Mouse (Mus musculus) frontal cortex, adult (tissue): Measurements from ENCODE around the gene Eif3k.

Experiments
- ATAC-seq: cut with Nextera tagmentation; 2 replicates; pipeline ENCODE4 v1.9.2; 2017; ENCODE audit warnings: mild to moderate bottlenecking, moderate library complexity, mixed read lengths; ENCODE audit not compliant: low TSS enrichment

The Eif3k gene

DNA sequence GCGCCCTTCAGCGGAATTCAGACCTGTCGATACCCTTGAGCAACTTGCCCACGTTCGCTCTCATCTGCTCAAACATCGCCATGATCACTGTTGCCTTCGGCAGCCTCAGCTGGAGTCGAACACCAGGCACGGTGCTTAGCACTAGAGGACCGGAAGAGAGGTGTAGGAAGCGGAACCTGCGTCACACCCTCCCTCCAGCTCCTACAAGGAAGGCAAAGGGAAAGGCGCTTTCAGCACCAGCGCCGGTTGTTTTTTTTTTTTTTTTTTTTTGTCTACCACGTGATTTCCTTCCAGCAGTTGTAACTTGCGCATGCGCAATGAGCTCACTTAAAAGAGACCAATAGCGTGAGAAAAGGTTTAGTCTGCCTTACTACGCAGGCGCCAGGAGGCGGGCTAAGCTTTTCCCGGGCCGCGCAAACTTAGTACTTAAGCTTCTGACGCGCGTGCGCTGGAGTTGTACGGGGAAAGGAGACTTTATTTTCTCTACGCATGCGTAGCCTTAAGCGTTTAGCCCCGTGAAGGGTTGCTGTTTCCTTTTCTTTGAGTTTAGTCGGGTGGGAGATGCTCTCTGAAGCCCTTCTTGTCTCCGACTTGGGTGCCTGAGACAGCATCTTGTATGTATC, at the start of gene Eif3k, which contains the start of gene Map4k1:
TSS of gene Eif3k (minus strand) at position 214 of the 623 bp plus-strand sequence.
TSS of gene Map4k1 (plus strand) at position 400 of the 623 bp plus-strand sequence.
- ATAC-seq: peak; percentile 98

DNA sequence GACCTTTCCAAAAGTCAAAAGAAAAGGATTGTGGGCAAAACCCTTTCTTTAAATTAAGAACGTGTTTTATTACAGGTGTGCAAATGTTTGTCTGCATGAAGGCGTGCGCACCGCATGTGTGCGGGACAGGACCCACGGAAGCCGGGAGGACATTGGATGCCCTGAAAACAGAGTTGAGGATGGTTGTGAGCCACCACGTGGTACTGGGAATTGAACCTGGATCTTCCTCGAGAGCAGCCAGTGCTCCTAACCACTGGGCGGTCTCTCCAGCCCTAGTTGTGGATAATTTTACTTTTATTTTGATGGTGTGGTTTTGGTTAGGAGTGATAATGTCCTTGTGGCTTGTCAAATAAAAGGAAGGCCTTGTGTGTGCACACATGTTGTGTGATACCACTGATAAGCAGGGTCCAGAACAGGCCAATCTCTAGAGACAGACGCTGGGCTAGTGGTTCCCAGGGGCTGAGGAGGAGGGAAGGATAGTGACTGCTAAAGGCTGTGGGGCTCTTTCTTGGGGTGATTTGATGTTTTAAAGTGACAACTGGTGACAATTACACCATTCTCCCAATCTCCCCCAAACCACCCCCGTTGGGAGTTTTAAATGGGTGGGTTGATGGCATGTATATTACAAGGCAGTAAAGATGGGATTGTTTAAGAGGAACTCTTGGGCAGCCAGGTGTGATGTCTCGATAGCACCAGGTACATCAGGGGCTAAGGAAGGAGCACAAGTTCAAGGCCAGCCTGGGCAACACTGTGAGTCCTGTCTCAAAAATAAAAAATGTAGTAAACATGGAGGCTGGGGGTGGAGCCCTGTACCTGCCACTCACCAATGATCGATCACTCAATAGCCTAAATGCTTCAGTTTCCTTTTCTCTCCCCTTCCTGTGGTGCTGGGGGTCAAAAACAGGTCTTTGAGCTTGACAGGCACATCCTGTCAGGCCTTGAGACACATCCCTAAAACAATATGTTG, 48.3 kb upstream of the Eif3k start:
- ATAC-seq: no peak

DNA sequence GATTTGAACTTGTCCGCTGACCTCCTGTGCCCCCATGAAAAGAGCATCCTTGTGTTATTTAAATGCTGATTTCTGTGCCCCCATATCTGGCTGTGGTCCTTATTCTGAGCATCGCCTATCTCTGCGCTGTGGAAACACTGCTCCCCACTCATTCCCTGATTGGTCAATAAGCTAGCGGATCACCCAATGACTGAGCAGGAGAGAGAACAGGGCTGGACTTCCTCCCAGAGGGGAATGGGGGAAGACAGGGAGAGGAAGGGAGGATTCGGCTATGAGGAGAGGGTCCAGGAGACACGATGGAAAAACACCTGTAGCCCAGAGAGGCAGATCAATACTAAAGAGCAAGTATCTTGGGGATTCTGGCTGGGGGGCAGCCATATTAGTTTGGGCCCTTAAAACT, 47.1 kb upstream of the Eif3k start:
- no peak for ATAC-seq

DNA sequence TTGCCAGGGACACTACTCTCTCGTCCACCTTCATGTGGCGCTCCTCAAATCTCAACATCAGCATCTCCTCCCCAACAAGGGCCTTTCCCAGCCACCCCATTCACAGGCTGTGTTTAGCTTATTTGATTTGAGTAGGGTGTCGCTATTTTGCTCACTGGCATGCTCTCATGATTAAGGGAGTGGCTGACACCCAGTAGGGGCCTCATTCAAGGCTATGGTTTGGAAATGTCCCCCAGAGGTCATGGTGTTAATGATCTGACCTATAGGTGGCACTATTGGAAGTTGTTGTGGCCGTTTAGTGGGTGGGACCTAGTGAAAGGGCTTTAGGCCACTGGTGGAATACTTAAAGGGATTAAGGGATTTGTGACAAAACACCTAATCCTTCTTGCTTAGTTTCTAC, 45.1 kb upstream of the Eif3k start:
- no peak for ATAC-seq

DNA sequence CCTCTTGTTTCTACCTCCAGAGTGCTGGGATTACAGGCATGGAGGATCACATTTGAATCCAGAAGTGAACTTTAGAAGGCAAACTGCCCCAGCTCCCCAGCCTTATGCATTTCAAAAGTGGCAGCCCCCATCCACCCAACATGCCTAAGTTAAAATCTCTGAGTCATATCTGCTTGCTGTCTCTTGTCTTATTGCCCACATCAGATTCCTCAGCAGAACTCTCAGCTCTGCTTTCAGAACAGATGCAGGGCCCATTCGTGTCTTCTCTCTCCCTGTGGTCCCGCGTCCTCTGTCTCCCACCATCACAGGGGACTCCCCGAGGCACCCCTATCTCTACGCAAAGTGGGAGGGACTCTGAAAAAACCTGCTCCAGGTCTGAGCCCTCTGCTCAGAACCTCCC, 44.5 kb upstream of the Eif3k start:
- peak; percentile 73; the same call in 1 of the 2 replicates for ATAC-seq

DNA sequence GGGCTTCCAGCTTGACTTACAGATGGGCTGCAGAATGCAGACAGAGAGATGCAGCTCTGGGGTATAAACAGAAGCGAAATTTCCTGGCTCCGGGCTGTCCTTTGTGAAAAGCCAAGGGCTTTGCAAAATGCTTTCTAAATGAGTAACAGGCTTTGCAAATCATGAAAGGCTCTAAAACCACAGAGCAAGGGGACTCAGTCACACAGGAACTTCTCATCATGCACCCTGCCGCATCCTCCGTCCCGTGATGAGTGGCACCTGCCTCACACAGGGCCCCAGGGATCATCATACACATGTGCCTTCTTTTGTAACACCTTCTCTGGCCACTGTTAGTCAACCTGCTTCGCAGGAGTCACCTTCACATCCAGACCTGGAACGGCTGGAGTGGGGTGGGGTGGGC, 43.9 kb upstream of the Eif3k start:
- ATAC-seq: no peak

DNA sequence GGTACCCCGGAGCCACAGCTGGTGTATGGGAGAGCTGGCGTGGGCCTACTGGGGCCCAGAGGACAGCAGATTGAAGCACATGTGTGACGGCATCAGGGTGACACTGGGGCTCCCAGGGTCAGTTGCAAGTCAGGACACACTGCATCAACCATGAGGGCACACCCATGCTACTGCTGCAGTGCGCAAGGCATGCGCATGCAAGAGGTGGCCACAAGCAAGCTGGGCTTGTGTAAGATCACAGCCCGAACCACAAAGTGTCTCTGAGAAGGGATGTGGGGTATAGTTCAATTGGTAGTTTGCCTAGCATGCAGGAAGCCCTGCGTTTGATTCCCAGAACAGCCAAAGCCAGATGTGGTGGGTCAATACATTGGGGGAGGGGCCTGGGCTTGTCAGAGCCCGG, 41.9 kb upstream of the Eif3k start:
- no peak for ATAC-seq

DNA sequence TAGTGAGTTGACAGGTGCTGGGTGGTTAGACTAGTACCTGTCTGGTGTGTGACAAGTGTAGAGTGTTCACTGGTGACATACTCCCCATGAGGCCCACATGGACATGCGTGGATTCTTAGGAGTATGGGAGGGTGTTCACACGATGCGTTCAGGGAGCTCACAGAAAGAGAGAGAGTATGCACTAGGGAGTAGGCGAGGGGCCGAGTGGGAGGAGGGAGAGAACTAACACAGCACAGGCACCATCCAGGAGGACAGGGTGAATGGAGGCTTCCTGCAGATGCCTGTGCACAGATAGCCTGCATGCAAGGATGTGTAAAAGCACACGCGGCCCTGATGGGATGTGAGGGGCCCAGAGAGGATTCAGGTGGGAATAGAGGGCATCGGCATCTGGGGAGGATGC, 40.8 kb upstream of the Eif3k start:
- ATAC-seq: peak; percentile 91

DNA sequence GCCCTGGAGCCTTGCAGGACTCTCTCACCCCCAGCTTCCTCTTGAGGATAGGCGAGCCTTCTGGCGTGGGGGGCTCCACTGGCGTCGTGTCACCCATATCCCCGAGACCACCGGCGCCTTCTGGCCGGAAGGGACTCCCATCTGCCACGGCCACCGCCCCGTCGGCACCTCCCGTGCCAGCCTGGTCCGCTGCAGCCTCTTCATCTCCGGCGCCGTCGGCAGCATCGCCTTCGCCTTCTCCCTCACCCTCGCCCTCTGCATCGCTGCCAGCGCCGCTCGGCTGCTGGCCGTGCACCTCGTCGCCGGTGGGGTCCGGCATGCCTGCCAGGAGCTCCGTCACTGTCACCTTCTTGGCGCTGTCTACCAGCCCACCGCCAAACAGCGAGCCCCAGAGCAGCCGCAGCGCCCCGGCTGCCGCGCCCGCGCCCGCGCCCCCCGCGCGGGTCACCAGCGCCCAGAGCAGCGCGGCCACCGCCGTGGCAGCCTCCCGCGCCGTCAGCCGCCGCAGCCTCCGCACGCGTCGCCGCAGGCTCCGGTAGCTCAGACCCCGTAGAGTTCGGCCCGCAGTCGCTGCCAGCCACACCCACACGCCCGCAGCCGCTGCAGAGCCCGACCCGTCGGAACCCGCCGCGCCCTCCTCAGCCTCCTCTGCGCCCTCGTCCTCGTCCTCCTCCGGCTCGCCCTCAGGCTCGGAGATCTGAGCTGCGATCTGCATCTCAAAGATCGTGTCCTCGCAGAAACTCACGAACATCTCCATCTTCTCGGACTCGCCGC, 38.0 kb upstream of the Eif3k start:
- no peak for ATAC-seq

DNA sequence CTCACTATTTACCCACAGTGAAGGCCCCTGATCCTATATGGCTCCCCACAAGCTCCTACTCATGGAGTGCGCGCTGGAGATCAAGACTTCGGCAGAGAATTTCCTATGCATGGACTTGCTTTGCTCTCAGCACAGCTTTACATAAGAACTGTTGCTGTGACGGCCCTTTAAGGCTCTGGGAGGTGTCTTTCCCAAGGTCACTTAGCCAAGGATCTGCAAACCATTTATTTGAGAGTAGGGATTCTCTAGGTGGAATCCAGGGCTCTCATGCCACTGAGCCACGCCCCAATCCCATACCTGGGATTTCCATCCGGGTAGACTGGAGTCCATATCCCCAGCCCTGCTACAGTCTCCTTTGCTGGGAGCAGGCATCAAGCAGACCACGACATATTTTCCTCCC, 35.6 kb upstream of the Eif3k start:
- no peak for ATAC-seq

DNA sequence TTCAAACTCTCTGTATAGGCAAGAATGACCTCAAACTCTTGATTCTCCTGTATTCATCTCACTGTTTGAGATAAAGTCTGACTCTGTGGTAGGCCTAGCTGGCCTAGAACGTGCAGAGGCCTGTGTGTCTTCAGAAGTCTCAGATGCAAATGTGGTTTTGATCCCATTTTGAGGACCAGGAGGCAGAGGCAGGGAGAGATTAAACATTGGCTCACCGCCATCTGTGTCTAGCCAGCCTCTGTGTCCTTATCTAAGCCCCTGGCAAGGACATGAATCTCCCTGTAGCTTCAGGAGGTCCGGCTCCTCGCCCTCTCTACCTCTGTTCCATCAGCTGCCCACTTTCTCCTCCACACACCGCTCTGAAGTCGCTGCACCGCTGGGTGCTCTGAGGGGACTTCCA, 34.8 kb upstream of the Eif3k start:
- ATAC-seq: no peak

DNA sequence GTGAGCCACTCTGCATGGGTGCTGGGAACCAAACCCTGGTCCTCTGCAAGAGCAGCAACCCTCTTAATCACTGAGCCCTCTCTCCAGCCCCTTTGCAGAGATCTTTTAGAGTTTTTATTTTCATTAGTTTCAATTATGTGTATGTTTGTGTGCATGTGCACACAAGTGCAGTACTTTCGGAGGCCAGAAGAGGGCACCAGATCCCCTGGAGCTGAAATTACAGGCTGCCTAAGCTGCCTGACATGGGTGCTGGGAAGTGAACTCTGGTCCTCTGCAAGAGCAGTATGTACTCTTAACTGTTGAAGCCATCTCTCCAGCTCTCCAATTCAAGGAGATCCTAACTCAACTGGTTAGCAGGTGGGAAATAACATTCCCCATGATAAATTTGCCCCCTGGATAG, 33.3 kb upstream of the Eif3k start:
- ATAC-seq: no peak

DNA sequence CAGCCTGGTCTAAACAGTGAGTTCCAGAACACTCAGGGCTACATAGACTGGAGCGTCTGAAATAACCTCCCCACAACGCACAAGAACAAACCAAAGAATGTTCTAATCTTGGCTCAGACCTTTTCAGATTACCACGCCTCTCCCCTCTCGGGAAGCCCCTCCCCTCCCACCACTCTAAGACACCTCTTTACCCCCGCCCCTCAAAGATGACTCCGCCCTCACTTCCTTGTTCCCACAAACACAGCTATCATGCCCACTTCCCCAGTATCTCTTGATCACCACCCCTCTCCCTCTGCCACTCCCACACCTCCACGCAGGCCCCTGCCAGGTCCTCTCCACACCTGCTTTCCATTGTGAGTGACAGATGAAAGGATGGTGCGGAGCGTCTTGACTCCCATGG, 27.1 kb upstream of the Eif3k start:
- ATAC-seq: no peak

DNA sequence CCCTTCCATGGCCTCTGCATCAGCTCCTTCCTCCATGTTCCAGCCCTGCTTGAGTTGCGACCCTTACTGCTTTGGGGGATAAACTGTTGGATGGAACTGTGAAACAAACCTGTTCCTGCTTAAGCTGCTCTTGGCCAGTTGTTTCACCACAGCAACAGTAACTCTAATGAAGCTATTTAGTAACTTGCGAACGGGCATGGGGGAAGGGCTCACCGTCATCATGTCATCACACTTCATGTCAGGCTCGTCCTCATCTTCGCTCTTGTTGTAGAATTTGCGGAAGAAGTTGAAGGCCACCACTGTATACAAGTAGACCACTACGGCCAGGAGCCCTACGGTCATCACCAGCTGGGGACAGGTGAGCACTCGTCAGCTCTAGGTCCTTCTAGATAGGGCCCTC, 26.5 kb upstream of the Eif3k start:
- no peak for ATAC-seq

DNA sequence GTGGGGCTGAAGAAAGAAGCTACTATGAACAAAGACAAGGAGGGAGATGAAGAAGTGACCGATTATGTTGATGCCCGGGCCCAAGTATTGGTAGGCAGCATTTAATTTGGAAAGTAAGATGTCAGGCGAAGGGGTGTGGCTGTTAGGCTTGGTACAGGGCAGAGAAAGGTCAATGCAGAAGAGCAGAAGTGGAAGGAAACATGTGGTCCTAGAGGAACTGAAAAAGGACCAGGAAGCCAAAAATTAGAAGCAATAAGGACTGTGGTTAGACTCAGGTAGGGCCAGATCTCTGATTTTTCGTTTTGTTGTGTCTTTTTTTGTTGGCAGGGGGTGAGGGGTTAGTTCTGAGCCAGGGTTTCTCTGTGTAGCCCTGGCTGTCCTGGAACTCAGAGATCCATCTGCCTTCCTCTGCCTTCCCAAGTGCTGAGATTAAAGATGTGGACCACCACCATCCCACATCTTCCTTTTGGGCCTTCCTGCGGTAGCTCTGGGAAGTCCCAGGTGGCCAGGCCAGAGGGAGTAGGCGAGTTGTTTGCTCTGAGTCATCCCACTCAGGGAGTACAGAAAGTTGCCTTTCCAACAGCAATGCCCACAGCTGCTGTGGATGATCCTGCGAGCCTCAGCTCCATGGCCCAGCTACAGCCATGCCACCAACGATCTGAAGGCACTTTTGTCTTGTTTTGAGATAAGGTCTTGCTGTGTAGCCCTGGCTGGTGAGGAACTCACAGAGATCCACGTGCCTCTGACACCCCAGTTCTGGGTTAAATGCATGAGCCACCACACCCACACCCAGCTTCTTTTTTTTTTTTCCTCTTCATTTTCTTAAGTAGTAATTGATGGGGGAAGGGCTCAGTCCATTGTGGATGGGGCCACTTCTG, 25.8 kb upstream of the Eif3k start:
- no peak; the same call in 1 of the 2 replicates for ATAC-seq

DNA sequence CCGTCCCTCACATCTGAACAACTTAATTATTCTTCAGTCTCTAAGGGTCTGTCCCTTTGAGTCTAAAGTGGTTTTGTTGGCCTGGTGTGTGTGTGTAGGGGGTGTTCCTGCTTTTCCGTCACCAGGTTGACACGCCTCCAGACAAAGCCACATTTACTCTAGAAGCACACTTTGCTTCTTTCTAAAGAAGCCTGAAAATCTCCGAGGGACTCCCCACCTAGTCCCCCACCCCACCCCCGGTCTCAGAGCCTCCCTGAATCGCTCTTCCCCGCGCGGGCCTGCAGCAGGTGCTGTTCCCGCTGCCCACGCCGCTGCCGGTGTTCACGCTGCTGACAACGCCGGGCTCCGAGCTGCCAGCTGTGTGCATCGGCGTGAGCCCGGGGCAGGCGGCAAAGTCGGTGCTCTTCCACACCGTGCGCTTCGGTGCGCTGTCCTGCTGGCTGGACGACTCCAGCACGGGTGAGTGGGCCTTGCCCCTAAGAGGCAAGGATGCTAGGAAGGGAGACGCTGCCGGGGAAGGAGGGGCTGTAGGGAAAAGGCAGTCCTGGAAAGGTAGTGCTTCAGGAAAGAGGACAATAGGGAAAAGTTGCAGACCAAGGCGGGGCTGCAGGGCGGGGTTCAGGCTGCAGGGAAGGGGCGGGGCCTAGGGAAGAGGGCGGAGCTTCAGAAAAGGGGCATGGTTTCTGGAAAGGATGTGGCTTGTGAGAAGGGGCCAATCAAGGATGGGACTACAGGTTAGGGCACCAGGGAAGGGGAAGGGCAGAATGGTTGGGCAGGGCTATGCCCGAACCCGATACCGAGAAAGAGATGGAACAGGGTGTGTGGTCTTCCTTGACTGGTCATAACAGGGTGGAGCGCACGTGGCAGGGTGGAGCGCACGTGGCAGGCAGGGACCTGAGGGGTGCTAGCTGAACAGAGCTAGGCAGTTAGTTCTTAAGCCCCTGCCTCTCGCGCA, 19.3 kb upstream of the Eif3k start:
- ATAC-seq: no peak

DNA sequence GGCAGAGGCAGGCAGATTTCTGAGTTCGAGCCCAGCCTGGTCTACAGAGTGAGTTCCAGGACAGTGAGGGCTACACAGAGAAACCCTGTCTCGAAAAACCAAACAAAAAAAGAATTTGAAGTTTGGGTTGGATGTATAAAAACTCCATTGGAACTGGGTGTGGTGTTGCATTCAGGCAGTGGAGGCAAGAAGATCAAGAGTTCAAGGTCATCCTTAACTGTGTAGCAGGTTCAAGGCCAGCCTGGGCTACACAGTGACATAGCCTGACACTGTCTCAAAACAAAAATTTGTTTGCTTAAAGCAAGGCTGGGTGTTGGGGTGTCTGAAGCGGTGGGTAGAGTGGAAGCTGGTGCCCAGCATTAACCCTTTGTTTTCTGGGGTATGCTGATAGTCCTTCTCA, 11.7 kb upstream of the Eif3k start:
- ATAC-seq: no peak

DNA sequence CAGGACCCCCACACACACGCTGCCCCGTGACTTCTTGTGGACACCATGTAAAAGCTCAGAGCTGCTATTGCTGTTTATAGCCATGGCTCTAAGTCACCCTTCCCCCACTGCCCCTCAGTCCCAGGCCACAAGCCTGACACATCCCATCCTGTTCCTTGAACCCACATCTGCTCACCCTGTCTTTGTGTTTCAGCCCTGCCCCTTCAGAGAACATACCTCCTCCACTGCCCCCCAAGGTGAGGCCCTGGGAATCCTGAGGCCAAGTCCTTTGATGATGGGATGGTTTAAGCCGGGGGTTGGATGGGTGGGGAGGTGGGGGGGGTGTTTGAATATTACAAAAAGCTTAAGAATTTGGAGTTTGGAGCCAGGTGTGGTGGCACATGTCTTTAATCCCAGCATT, 11.3 kb upstream of the Eif3k start:
- no peak for ATAC-seq

DNA sequence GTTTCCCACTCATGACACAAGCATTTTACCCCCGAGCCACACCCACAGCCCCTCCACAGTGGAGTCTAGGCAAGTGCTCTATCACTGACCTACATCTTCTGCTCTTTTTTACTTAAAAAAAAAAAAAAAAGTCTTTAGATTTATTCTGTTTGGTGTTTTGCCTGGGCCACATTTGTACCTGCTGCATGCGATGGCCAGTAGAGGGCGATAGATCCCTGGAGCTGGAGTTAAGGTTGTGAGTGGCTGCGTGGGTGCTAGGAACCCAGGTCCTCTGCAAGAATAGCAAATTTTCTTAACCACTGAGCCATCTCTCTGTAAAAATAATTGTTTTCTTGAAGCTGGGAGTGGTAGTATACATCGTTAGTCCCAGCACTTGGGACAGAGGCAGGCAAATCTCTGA, 10.0 kb upstream of the Eif3k start:
- ATAC-seq: no peak

DNA sequence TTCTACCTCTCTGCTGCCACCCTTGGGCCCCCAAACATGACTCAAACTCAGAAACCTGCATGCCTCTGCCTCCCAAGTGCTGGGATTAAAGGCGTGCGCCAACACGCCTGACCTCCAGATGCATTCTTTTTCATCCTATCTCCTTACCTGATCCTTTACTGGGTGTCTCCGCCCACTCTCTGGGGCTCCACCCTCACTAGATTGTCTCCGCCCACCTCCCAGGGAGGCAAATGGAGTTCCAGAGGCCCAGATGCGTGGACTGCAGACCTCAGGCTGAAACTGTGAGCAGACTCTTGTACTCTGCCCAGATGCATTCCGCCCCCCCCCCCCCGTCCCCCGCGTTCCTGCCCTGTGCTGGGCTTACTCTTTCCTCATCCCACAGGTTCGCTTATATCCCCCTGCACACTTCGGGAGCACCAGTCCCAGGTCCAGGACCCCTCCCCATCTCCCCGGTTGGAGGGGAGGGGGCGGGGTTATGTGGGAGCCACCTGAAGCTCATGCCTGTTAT, 9.2 kb upstream of the Eif3k start:
- no peak for ATAC-seq
